Mouse (Mus musculus) erythroblast, embryonic 14.5 days (primary cell): ENCODE results near the gene Eif5a2.

Experiments
- GATA1 ChIP-seq: IDR thresholded peaks from 2 replicates; pipeline ENCODE4 v1.6.1; 2012; ENCODE audit warnings: low read length, inconsistent platforms, mixed read lengths
- TAL1 ChIP-seq: IDR thresholded peaks from 3 replicates; pipeline ENCODE4 v1.6.1; 2012; ENCODE audit warnings: low read length, inconsistent platforms, mixed read lengths

DNA sequence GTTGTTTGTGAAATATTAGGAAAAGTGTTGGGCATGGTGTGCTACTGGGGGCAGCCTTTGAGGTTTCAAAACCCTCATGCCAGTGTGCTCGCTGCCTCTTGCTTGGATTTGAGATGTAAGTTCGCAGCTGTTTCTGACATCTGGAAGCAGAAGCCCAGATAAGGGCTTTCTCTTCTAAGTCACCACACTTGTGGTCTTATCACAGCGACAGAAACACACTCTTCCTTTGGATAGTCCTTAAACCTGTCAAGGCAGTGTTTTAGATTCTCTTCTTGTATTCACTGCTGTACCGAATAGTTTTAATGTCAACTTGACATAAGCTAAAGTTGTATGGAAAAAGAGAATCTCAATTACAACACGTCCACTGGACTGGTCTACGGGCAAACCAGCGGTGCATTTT is 5.7 kb upstream of the Eif5a2 start:
- TF ChIP-seq TAL1, result peak; percentile 70
- TF ChIP-seq GATA1, result peak; percentile 86
